Mouse (Mus musculus): ENCODE data around the gene Trp63. TPM values are rescaled to one million over a fixed set of nuclear protein-coding genes. Genes with fewer than 3 reads are reported as not detected.
A peak's percentile ranks its signal among the peaks of the same experiment; 100 is the strongest.

The Trp63 gene
- polyA plus RNA-seq, 1 experiment from 2014 or later = 1.5 TPM

DNA sequence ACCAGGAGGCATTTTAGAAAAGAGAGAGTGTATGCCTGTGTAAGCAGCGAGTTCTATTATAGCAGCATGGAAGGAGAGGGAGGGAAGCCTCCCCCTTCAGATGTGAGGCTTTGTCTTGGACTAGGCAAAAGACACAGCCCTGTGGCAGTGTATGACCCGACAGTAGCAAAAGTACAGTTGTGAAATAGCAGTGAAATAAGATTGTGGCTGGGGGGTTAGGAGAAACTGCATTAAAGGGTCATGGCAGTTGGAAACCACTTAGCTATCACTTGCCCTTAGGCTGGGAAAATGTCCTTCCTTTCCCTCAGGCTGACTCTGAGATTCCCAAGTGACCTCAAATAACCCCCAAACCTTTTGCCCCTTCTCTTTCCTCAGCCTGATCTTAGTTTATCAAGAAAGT is 164.9 kb downstream of the Trp63 start:
- Histone ChIP-seq H3K4me3 (ENCODE audit: low read length) (no peak overlapping the region), H3K4me2 (replicated peaks; ENCODE audit: low read depth, low read length) (no peak overlapping the region), H3K9me3 (ENCODE audit: low read length) (no peaks in the 10 kb centered on the region), H3K27ac (ENCODE audit: low read length) (no peak overlapping the region), H3K27me3 (ENCODE audit: insufficient read depth, low read length) (no peaks in the 10 kb centered on the region), H3K9ac (replicated peaks; ENCODE audit: low read length) (no peak overlapping the region), H3K4me1 (ENCODE audit: insufficient read depth, low read length) (no peaks in the 10 kb centered on the region), H3K36me3 (ENCODE audit: insufficient read depth, low read length) (no peaks in the 10 kb centered on the region)
- 55% methylated on average over 2 of the region's 2 CpGs for WGBS
- ATAC-seq (ENCODE audit: low FRiP score, low TSS enrichment) = no peak

DNA sequence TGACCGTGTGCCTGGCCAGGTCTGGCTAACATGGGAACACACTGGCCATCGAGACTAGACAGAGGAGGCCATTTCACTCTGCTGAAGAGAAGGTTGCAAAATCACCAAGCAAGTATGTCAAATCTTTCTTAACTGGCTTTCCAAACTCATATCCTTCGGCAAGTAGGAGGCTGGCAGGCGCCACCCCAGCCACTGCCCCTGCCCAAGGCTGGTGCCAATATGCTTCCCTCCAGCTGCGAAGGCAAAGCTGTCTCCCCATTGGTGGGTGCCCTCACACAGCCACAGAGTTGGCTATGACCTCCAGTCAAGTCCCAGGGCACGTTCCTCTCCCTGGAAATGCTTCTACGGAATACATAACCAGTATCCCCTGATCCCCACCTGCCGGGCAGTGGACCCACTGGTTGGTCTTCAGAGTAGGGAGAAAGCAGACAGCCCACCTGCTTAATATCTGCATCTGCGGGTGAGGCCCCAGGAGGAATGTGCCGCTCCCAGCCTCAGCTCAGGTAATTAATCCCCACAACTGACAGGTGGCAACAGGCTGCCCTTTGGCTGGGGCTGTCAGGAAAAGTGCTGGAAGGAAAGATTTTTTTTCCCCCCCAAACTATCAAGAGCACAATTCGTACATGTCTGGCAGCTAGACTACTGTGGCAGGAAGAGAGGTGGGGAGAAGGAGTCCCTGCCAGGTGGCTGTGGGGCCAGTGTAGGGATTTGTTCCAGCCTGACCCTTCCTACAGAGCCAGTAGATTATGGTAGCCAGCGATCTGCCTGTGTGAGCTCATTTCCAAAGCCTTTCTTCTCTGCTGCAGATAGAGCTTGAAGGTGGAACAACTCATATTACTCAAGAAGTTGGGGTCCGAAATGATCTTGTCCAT is 166.3 kb downstream of the Trp63 start:
- Histone ChIP-seq H3K4me1 (ENCODE audit: insufficient read depth, low read length) (no peaks in the 10 kb centered on the region), H3K9ac (replicated peaks; ENCODE audit: low read length) (no peak overlapping the region), H3K9me3 (ENCODE audit: low read length) (no peaks in the 10 kb centered on the region), H3K4me3 (ENCODE audit: low read length) (no peak overlapping the region), H3K4me2 (replicated peaks; ENCODE audit: low read depth, low read length) (no peak overlapping the region), H3K27ac (ENCODE audit: low read length) (no peak overlapping the region), H3K27me3 (ENCODE audit: insufficient read depth, low read length) (no peaks in the 10 kb centered on the region), H3K36me3 (ENCODE audit: insufficient read depth, low read length) (no peaks in the 10 kb centered on the region)
- no peak for ATAC-seq (ENCODE audit: low FRiP score, low TSS enrichment)
- WGBS = 63% methylated on average over 13 of the region's 13 CpGs

DNA sequence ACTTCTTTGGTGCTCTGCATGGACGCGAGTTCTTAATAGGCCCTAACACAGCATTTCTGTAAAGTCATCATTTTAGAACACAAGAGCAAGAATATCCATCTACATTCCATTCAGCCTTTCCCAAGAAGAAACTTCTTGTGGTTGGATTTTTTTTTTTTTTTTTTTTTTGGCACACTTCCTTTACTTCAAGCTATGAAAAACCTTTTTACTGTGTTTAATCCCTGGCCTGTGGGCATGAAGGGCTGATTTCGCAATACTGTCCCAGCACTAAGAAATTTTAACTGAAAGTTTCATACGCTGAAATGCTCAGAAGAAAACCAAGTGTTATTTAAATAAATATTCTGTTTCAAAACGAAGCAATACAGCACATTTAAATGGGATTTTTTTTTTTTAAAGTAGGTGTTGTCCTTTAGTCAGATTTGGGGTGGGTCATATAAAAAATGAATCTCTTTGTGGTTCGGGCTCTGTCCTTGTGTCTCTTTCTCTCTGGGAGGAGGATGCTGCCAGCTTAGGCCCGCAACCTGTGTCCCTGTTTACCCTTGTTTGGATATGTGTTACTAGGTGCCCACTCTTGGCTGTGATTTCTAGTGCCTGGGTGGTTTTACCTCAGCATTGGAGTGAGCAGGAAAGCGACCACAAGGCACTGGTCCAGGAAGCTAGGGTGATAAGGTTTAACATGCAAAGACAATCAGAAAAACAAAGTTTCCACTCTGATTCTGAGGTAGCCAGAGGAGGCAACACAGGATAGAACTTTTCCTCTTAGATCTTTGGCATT is 177.4 kb downstream of the Trp63 start:
- ATAC-seq (ENCODE audit: low FRiP score, low TSS enrichment) = no peak
- 86% methylated on average over 8 of the region's 8 CpGs for WGBS
- no peak overlapping the region for H3K9ac ChIP-seq (replicated peaks; ENCODE audit: low read length)
- no peaks in the 10 kb centered on the region for H3K4me1 ChIP-seq (ENCODE audit: insufficient read depth, low read length)
- no peak overlapping the region for H3K27ac ChIP-seq (ENCODE audit: low read length)
- H3K27me3 ChIP-seq (ENCODE audit: insufficient read depth, low read length) = no peaks in the 10 kb centered on the region
- no peak overlapping the region for H3K4me2 ChIP-seq (replicated peaks; ENCODE audit: low read depth, low read length)
- no peak overlapping the region for H3K4me3 ChIP-seq (ENCODE audit: low read length)
- no peaks in the 10 kb centered on the region for H3K9me3 ChIP-seq (ENCODE audit: low read length)
- no peaks in the 10 kb centered on the region for H3K36me3 ChIP-seq (ENCODE audit: insufficient read depth, low read length)

DNA sequence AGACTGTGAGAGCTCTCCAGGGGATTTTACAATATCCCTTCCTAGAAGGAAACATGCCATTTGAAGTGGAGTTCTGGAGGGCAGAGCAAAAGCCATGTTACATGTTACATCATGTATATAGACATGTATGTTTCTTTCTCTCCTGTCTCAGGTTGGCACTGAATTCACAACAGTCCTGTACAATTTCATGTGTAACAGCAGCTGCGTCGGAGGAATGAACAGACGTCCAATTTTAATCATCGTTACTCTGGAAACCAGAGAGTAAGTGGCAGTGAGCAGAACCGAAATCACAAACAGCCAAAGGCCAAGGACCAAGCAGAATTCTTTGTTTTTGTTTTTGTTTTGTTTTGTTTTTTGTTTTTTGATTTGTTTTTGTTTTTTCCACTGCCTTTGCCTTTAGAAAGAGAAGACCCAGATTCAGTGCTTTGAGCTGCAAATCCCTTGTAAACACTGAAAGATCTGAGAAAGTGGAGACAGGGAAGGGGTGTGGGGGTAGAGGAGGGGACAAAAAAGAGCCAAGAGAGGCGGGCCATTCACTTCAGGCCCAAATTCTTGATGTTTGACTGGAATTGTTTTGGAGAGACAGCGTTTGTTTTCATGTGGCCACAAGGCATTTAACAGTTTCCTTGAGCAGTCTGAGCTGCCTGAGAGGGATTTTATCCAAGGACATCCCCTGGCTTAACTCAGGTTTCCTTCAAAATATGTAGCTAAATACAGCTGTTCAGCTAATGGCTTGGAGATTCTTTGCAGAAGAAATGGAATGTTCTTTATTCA is 181.7 kb downstream of the Trp63 start:
- Histone ChIP-seq H3K4me2 (replicated peaks; ENCODE audit: low read depth, low read length) (no peak overlapping the region), H3K9me3 (ENCODE audit: low read length) (no peaks in the 10 kb centered on the region), H3K4me1 (ENCODE audit: insufficient read depth, low read length) (no peaks in the 10 kb centered on the region), H3K36me3 (ENCODE audit: insufficient read depth, low read length) (no peaks in the 10 kb centered on the region), H3K4me3 (ENCODE audit: low read length) (no peak overlapping the region), H3K9ac (replicated peaks; ENCODE audit: low read length) (no peak overlapping the region), H3K27ac (ENCODE audit: low read length) (no peak overlapping the region), H3K27me3 (ENCODE audit: insufficient read depth, low read length) (no peaks in the 10 kb centered on the region)
- ATAC-seq (ENCODE audit: low FRiP score, low TSS enrichment) = no peak
- WGBS = 64% methylated on average over 7 of the region's 7 CpGs

DNA sequence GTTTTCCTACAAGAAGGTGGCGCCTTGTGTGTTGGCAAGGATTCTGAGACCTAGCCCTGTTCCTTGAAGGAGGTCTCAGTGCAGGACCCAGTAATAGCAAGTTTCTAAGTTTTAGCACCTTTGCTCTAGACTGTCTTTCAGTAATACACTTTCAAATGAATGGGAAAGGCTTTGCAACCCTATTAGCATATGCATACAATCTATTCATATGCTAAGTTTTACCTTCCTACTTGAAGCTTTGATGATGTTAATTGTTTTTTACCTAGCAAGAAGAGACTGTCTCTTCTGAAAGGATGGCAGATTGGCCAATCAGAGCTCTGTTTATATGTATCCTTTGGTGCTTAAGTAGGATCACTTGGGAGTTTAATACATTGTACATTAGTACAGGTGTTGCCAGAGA is 187.9 kb downstream of the Trp63 start:
- no peaks in the 10 kb centered on the region for H3K27me3 ChIP-seq (ENCODE audit: insufficient read depth, low read length)
- no peak overlapping the region for H3K27ac ChIP-seq (ENCODE audit: low read length)
- no peak overlapping the region for H3K4me2 ChIP-seq (replicated peaks; ENCODE audit: low read depth, low read length)
- no peaks in the 10 kb centered on the region for H3K4me1 ChIP-seq (ENCODE audit: insufficient read depth, low read length)
- H3K4me3 ChIP-seq (ENCODE audit: low read length) = no peak overlapping the region
- H3K9ac ChIP-seq (replicated peaks; ENCODE audit: low read length) = no peak overlapping the region
- ATAC-seq (ENCODE audit: low FRiP score, low TSS enrichment) = no peak
- no peaks in the 10 kb centered on the region for H3K9me3 ChIP-seq (ENCODE audit: low read length)
- no peaks in the 10 kb centered on the region for H3K36me3 ChIP-seq (ENCODE audit: insufficient read depth, low read length)
- 97% methylated on average over 1 of the region's 1 CpGs for WGBS

DNA sequence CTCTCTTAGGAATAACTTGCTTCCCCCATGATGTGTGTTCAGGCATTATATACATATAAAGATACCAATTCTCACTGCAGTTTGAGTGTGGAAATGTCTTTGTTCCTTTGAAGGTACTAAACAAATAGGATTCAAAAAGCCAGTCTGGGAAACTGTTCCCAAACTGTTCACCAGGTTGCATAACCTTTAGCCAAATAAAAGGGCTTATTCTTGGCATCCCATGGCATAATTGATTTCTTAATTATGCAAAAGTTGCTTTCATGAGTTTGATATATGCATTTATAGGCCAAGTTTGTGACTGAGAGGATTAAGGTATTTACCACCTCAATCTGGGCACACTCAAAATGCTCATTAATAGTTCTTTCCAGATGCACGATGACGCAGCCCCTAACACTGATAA is 192.1 kb downstream of the Trp63 start:
- Histone ChIP-seq H3K9ac (replicated peaks; ENCODE audit: low read length) (no peak overlapping the region), H3K4me2 (replicated peaks; ENCODE audit: low read depth, low read length) (no peak overlapping the region), H3K4me1 (ENCODE audit: insufficient read depth, low read length) (no peaks in the 10 kb centered on the region), H3K27me3 (ENCODE audit: insufficient read depth, low read length) (no peaks in the 10 kb centered on the region), H3K36me3 (ENCODE audit: insufficient read depth, low read length) (no peaks in the 10 kb centered on the region), H3K9me3 (ENCODE audit: low read length) (no peaks in the 10 kb centered on the region), H3K27ac (ENCODE audit: low read length) (no peak overlapping the region), H3K4me3 (ENCODE audit: low read length) (no peak overlapping the region)
- 81% methylated on average over 2 of the region's 2 CpGs for WGBS
- no peak for ATAC-seq (ENCODE audit: low FRiP score, low TSS enrichment)

DNA sequence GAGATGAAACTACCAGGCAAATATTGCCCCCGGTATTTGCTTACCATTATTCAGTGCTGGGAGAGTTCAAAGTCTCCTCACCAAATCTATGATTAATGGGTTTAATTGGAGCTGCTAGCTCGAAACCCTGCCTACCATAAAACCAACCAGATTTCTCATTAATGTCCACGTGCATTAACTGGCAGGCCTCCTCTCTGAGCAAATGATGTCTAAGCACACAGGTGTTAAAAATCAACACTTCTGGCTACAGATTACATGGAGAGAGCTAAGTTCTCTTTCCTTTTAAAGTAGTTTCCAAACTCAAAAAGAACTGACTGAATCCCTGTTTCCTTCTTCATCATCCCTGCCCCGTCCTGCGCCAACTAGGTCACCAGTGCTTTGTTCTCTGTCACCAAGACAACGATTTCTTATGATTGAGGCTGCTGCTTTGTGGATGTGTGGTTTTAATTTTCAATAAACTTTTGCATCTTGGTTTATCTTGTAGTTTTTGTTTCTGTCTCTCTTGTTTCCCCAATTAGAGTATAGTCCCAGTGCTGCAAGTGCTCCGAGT is 193.9 kb downstream of the Trp63 start:
- Histone ChIP-seq H3K27ac (ENCODE audit: low read length) (no peak overlapping the region), H3K4me3 (ENCODE audit: low read length) (no peak overlapping the region), H3K4me2 (replicated peaks; ENCODE audit: low read depth, low read length) (no peak overlapping the region), H3K27me3 (ENCODE audit: insufficient read depth, low read length) (no peaks in the 10 kb centered on the region), H3K4me1 (ENCODE audit: insufficient read depth, low read length) (no peaks in the 10 kb centered on the region), H3K9ac (replicated peaks; ENCODE audit: low read length) (no peak overlapping the region), H3K36me3 (ENCODE audit: insufficient read depth, low read length) (no peaks in the 10 kb centered on the region), H3K9me3 (ENCODE audit: low read length) (no peaks in the 10 kb centered on the region)
- peak; percentile 42; the same call in 1 of the 2 replicates for ATAC-seq (ENCODE audit: low FRiP score, low TSS enrichment)
- WGBS = 65% methylated on average over 7 of the region's 7 CpGs

DNA sequence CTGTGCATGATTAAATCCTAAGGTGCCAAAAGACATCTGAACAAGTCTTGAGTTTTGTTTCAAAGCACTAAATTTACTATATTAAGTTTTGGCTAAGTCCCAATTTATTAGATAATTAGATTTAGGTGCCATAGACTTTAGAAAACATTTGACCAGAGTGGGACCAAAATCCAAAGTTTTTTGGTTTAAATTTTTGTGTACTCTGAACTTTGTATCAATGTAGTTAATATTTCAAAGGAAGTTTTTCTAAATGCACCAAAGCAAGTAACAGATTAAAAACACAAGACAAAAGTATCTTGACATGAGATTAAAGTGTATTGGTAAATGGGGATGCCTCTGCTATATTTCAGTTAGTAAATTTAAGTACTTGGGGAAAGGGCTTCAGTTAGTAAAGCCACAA is 194.6 kb downstream of the Trp63 start:
- no peak overlapping the region for H3K9ac ChIP-seq (replicated peaks; ENCODE audit: low read length)
- H3K36me3 ChIP-seq (ENCODE audit: insufficient read depth, low read length) = no peaks in the 10 kb centered on the region
- no peak overlapping the region for H3K4me2 ChIP-seq (replicated peaks; ENCODE audit: low read depth, low read length)
- no peaks in the 10 kb centered on the region for H3K9me3 ChIP-seq (ENCODE audit: low read length)
- no peaks in the 10 kb centered on the region for H3K4me1 ChIP-seq (ENCODE audit: insufficient read depth, low read length)
- ATAC-seq (ENCODE audit: low FRiP score, low TSS enrichment) = no peak
- no peak overlapping the region for H3K4me3 ChIP-seq (ENCODE audit: low read length)
- H3K27me3 ChIP-seq (ENCODE audit: insufficient read depth, low read length) = no peaks in the 10 kb centered on the region
- H3K27ac ChIP-seq (ENCODE audit: low read length) = no peak overlapping the region

DNA sequence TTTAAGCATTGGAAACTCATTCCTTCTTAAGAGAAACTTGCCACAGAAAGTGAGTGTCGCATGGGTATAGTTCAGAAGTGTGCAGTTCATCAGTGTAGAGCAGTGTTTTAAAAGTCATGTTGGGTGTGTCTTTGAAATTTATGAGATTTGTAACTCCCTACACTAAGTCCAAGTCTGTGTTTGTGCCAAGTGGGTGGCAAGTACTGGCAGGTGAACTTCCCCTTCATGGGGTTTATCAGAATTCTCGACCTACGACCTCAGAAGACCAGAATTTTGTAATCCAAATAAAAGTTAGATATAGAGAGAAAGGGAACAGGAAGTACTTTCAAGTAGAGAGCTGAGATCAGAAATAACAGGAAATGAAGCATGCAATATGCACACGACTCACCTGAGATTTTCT is 215.5 kb downstream of the Trp63 start:
- no peaks in the 10 kb centered on the region for H3K36me3 ChIP-seq (ENCODE audit: insufficient read depth, low read length)
- no peak overlapping the region for H3K4me3 ChIP-seq (ENCODE audit: low read length)
- ATAC-seq (ENCODE audit: low FRiP score, low TSS enrichment) = no peak
- WGBS = 80% methylated on average over 4 of the region's 4 CpGs
- no peaks in the 10 kb centered on the region for H3K9me3 ChIP-seq (ENCODE audit: low read length)
- no peak overlapping the region for H3K9ac ChIP-seq (replicated peaks; ENCODE audit: low read length)
- H3K4me2 ChIP-seq (replicated peaks; ENCODE audit: low read depth, low read length) = no peak overlapping the region
- no peaks in the 10 kb centered on the region for H3K27me3 ChIP-seq (ENCODE audit: insufficient read depth, low read length)
- H3K4me1 ChIP-seq (ENCODE audit: insufficient read depth, low read length) = no peaks in the 10 kb centered on the region
- H3K27ac ChIP-seq (ENCODE audit: low read length) = no peak overlapping the region

Data from kidney, embryonic 16.5 days (tissue).